Mouse (Mus musculus) small intestine, adult 2 months (tissue): ENCODE measurements around the gene H2al1e.

Experiments used
- CTCF ChIP-seq: fragments of 200-500 bp; IDR thresholded peaks from 2 replicates; pipeline ENCODE4 v1.5.1; 2012; ENCODE audit warnings: low read depth, mild to moderate bottlenecking, control low read depth, inconsistent platforms, low read length, moderate library complexity, mixed read lengths; ENCODE audit not compliant: insufficient replicate concordance, insufficient read length; ENCODE audit errors: extremely low read depth
- POLR2A ChIP-seq: fragments of 200-500 bp; IDR thresholded peaks from 2 replicates; pipeline ENCODE4 v1.6.1; 2012; ENCODE audit warnings: low read depth, mild to moderate bottlenecking, control low read depth, inconsistent platforms, low read length, moderate library complexity

GRCm38 (mm10) chrX:11273190-11273589, 38.5 kb upstream of the H2al1e start:
- TF ChIP-seq POLR2A = no peak
- TF ChIP-seq CTCF = no peak
